Mouse (Mus musculus): Measurements from ENCODE around the gene Fam163a. TPM values are rescaled to one million over a fixed set of nuclear protein-coding genes. Genes with fewer than 3 reads are reported as not detected.

Gene Fam163a
- total and polyA plus RNA-seq, 3 experiments = not detected

GRCm38 (mm10) chr1:156073169-156073821, 131.5 kb downstream of the Fam163a start:
- peaks cover 0 to 8% of the 10 kb centered on the region in 2 experiments; a peak in 2 of 4 replicates for H3K4me1 ChIP-seq (ENCODE audit: control insufficient read depth in 1 of 2, insufficient read depth in 2 of 2, low read length in 2 of 2)
- H3K36me3 ChIP-seq (ENCODE audit: control insufficient read depth in 1 of 2, insufficient read depth in 2 of 2, low read length in 2 of 2) = peaks cover 0 to 2% of the 10 kb centered on the region in 2 experiments; a peak in 2 of 4 replicates
- H3K9ac ChIP-seq (ENCODE audit: control insufficient read depth, low read depth, low read length, poor library complexity, severe bottlenecking) = no peak overlapping the region
- no peak overlapping the region for H3K27ac ChIP-seq (ENCODE audit: control insufficient read depth, low read depth, low read length)
- H3K27me3 ChIP-seq (ENCODE audit: control insufficient read depth in 1 of 2, insufficient read depth in 2 of 2, low read length in 2 of 2) = no peaks in the 10 kb centered on the region
- DNase-seq (ENCODE audit: low read depth, low spot score) = no peak
- H3K4me3 ChIP-seq (ENCODE audit: control insufficient read depth in 1 of 2, insufficient read depth in 1 of 2, low read depth in 2 of 2, low read length in 2 of 2) = no peak overlapping the region
- no peak for TF ChIP-seq RAD21 (IDR thresholded peaks at IDR 0.05; ENCODE audit: low read depth, low read length)
- no peak for TF ChIP-seq TCF12 (IDR thresholded peaks at IDR 0.05; ENCODE audit: low read depth, low read length)
- no peaks in the 10 kb centered on the region for H3K9me3 ChIP-seq (replicated peaks; ENCODE audit: insufficient read depth, low read length)
- H3K79me2 ChIP-seq (ENCODE audit: control insufficient read depth, insufficient read depth, low read length, poor library complexity) = no peaks in the 10 kb centered on the region

DNA sequence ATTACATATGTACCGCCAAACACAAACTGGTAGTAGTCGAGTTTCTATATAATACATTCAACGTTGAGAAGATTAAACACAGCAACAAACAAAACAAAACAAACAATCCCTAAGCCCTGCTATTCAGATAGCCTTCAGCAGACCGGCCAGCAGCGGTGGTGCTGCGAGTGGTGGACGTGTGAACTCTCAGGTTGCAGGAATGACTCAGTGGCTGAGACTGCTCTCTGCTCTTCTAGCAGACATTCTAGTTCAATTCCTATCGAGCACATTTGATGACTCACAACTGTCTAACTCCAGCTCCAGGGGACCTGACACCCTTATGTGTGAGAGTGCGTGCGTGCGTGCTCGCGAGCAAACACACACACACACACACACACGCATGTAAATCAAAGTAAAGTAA, 134.7 kb downstream of the Fam163a start:
- H3K4me1 ChIP-seq (ENCODE audit: control insufficient read depth in 1 of 2, insufficient read depth in 2 of 2, low read length in 2 of 2) = peaks cover 0 to 3% of the 10 kb centered on the region in 2 experiments; a peak in 1 of 4 replicates
- H3K79me2 ChIP-seq (ENCODE audit: control insufficient read depth, insufficient read depth, low read length, poor library complexity) = no peaks in the 10 kb centered on the region
- no peaks in the 10 kb centered on the region for H3K9me3 ChIP-seq (replicated peaks; ENCODE audit: insufficient read depth, low read length)
- H3K27me3 ChIP-seq (ENCODE audit: control insufficient read depth in 1 of 2, insufficient read depth in 2 of 2, low read length in 2 of 2) = no peaks in the 10 kb centered on the region
- TF ChIP-seq CHD1 (IDR thresholded peaks at IDR 0.05; ENCODE audit: low read depth, low read length) = no peak
- TF ChIP-seq SIN3A (IDR thresholded peaks at IDR 0.05; ENCODE audit: low read length) = no peak
- TF ChIP-seq ZKSCAN1 (IDR thresholded peaks at IDR 0.05; ENCODE audit: low read depth, low read length) = no peak
- no peak for TF ChIP-seq USF2 (IDR thresholded peaks at IDR 0.05; ENCODE audit: borderline replicate concordance in 1 of 2, insufficient read depth in 1 of 2, low read depth in 1 of 2, low read length in 2 of 2)
- TF ChIP-seq NRF1 (IDR thresholded peaks at IDR 0.05; ENCODE audit: insufficient read depth, low read depth, low read length, poor library complexity, severe bottlenecking) = no peak
- TF ChIP-seq USF1 (IDR thresholded peaks at IDR 0.05; ENCODE audit: low read depth, low read length) = no peak
- no peak for TF ChIP-seq HCFC1 (IDR thresholded peaks at IDR 0.05; ENCODE audit: low read depth, low read length)
- TF ChIP-seq MYB (IDR thresholded peaks at IDR 0.05; ENCODE audit: low read depth, low read length) = no peak
- TF ChIP-seq TCF12 (IDR thresholded peaks at IDR 0.05; ENCODE audit: low read depth, low read length) = no peak
- DNase-seq (ENCODE audit: low read depth, low spot score) = no peak
- peaks cover 0 to 2% of the 10 kb centered on the region in 2 experiments for H3K36me3 ChIP-seq (ENCODE audit: control insufficient read depth in 1 of 2, insufficient read depth in 2 of 2, low read length in 2 of 2)
- H3K27ac ChIP-seq (ENCODE audit: control insufficient read depth, low read depth, low read length) = no peak overlapping the region
- H3K4me3 ChIP-seq (ENCODE audit: control insufficient read depth in 1 of 2, insufficient read depth in 1 of 2, low read depth in 2 of 2, low read length in 2 of 2) = no peak overlapping the region
- no peak overlapping the region for H3K9ac ChIP-seq (ENCODE audit: control insufficient read depth, low read depth, low read length, poor library complexity, severe bottlenecking)

DNA sequence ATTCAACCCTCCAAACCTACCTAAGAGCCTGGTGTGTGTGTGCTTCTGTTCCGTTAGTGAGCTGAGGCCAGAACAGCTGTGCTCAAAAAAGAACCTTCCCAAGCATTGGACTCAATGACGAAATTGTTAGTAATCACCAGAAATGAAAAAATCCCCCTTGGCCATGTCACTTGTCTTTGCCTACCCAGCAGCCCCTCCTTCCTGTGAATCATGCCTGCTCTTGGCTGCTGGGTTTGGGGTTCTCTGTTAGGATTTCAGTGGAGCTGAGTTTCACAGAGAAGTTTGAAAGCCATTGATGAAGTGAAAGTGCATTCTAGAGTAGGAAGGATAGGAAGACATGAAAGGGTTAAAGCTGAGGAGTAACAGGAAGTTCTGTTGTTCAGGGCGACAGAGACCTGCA, 138.7 kb downstream of the Fam163a start:
- peaks cover 2 to 6% of the 10 kb centered on the region in 2 experiments for H3K36me3 ChIP-seq (ENCODE audit: control insufficient read depth in 1 of 2, insufficient read depth in 2 of 2, low read length in 2 of 2)
- H3K27ac ChIP-seq (ENCODE audit: control insufficient read depth, low read depth, low read length) = no peak overlapping the region
- H3K9ac ChIP-seq (ENCODE audit: control insufficient read depth, low read depth, low read length, poor library complexity, severe bottlenecking) = no peak overlapping the region
- TF ChIP-seq RCOR1 (IDR thresholded peaks at IDR 0.05; ENCODE audit: low read depth, low read length) = no peak
- no peak for TF ChIP-seq MXI1 (IDR thresholded peaks at IDR 0.05; ENCODE audit: low read depth, low read length)
- TF ChIP-seq USF2 (IDR thresholded peaks at IDR 0.05; ENCODE audit: borderline replicate concordance in 1 of 2, insufficient read depth in 1 of 2, low read depth in 1 of 2, low read length in 2 of 2) = no peak
- TF ChIP-seq MYB (IDR thresholded peaks at IDR 0.05; ENCODE audit: low read depth, low read length) = no peak
- TF ChIP-seq E2F4 (IDR thresholded peaks at IDR 0.05; ENCODE audit: borderline replicate concordance, low read depth, low read length) = no peak
- no peak for TF ChIP-seq GATA1 (IDR thresholded peaks at IDR 0.05; ENCODE audit: low read depth, low read length)
- no peak for TF ChIP-seq ZNF384 (IDR thresholded peaks at IDR 0.05; ENCODE audit: low read depth, low read length)
- H3K9me3 ChIP-seq (replicated peaks; ENCODE audit: insufficient read depth, low read length) = no peaks in the 10 kb centered on the region
- no peaks in the 10 kb centered on the region for H3K79me2 ChIP-seq (ENCODE audit: control insufficient read depth, insufficient read depth, low read length, poor library complexity)
- no peaks in the 10 kb centered on the region for H3K27me3 ChIP-seq (ENCODE audit: control insufficient read depth in 1 of 2, insufficient read depth in 2 of 2, low read length in 2 of 2)
- H3K4me3 ChIP-seq (ENCODE audit: control insufficient read depth in 1 of 2, insufficient read depth in 1 of 2, low read depth in 2 of 2, low read length in 2 of 2) = no peak overlapping the region
- no peak for DNase-seq (ENCODE audit: low read depth, low spot score)
- H3K4me1 ChIP-seq (ENCODE audit: control insufficient read depth in 1 of 2, insufficient read depth in 2 of 2, low read length in 2 of 2) = peaks cover 0 to 3% of the 10 kb centered on the region in 2 experiments; a peak in 1 of 4 replicates
